Mouse (Mus musculus): ENCODE results near the gene Mapk1ip1. TPM values are rescaled to one million over a fixed set of nuclear protein-coding genes. Genes with fewer than 3 reads are reported as not detected.

The Mapk1ip1 gene
- polyA plus RNA-seq, 1 experiment from 2014 or later: 12.7 TPM

GRCm38 (mm10) chr7:138818314-138818713, 27.8 kb downstream of the Mapk1ip1 start:
- no peak for ATAC-seq (replicated peaks; ENCODE audit: insufficient number of reproducible peaks, low FRiP score, low TSS enrichment)
- H3K27ac ChIP-seq (ENCODE audit: low read depth, low read length): no peak overlapping the region
- no peak overlapping the region for H3K4me3 ChIP-seq (ENCODE audit: low read depth, low read length)
- WGBS (ENCODE audit: insufficient replicate concordance): 44% methylated on average over 4 of the region's 4 CpGs
- H3K4me1 ChIP-seq (ENCODE audit: control insufficient read depth, insufficient read depth, low read length): no peaks in the 10 kb centered on the region
- H3K4me2 ChIP-seq: no peak overlapping the region
- no peak overlapping the region for H3K9ac ChIP-seq (ENCODE audit: low read depth, low read length)
- no peaks in the 10 kb centered on the region for H3K9me3 ChIP-seq (replicated peaks; ENCODE audit: control insufficient read depth, low read length)
- H3K27me3 ChIP-seq (ENCODE audit: control insufficient read depth, insufficient read depth, low read length): no peaks in the 10 kb centered on the region
- no peaks in the 10 kb centered on the region for H3K36me3 ChIP-seq (ENCODE audit: control insufficient read depth, insufficient read depth, low read length)

GRCm38 (mm10) chr7:138813213-138813875, 32.7 kb downstream of the Mapk1ip1 start:
- ATAC-seq (replicated peaks; ENCODE audit: insufficient number of reproducible peaks, low FRiP score, low TSS enrichment): no peak
- H3K36me3 ChIP-seq (ENCODE audit: control insufficient read depth, insufficient read depth, low read length): no peaks in the 10 kb centered on the region
- no peaks in the 10 kb centered on the region for H3K9me3 ChIP-seq (replicated peaks; ENCODE audit: control insufficient read depth, low read length)
- 72% methylated on average over 11 of the region's 11 CpGs for WGBS (ENCODE audit: insufficient replicate concordance)
- no peak overlapping the region for H3K27ac ChIP-seq (ENCODE audit: low read depth, low read length)
- no peak overlapping the region for H3K9ac ChIP-seq (ENCODE audit: low read depth, low read length)
- no peak overlapping the region for H3K4me3 ChIP-seq (ENCODE audit: low read depth, low read length)
- H3K27me3 ChIP-seq (ENCODE audit: control insufficient read depth, insufficient read depth, low read length): no peaks in the 10 kb centered on the region
- H3K4me1 ChIP-seq (ENCODE audit: control insufficient read depth, insufficient read depth, low read length): no peaks in the 10 kb centered on the region
- H3K4me2 ChIP-seq: no peak overlapping the region

- no peaks in the 10 kb centered on the region for H3K4me1 ChIP-seq (ENCODE audit: control insufficient read depth, insufficient read depth, low read length)
- H3K9ac ChIP-seq (ENCODE audit: low read depth, low read length): no peak overlapping the region
- no peak overlapping the region for H3K4me3 ChIP-seq (ENCODE audit: low read depth, low read length)
- no peak overlapping the region for H3K4me2 ChIP-seq
- no peak overlapping the region for H3K27ac ChIP-seq (ENCODE audit: low read depth, low read length)
- WGBS (ENCODE audit: insufficient replicate concordance): 78% methylated on average over 3 of the region's 3 CpGs
- peaks cover 4% of the 10 kb centered on the region; the same call in 1 of the 2 replicates for H3K9me3 ChIP-seq (replicated peaks; ENCODE audit: control insufficient read depth, low read length)
- no peaks in the 10 kb centered on the region for H3K36me3 ChIP-seq (ENCODE audit: control insufficient read depth, insufficient read depth, low read length)
- no peak for ATAC-seq (replicated peaks; ENCODE audit: insufficient number of reproducible peaks, low FRiP score, low TSS enrichment)
- no peaks in the 10 kb centered on the region for H3K27me3 ChIP-seq (ENCODE audit: control insufficient read depth, insufficient read depth, low read length)
Measured at GRCm38 (mm10) chr7:138807146-138807545, 38.9 kb downstream of the Mapk1ip1 start.

GRCm38 (mm10) chr7:138803386-138803785, 42.7 kb downstream of the Mapk1ip1 start:
- no peak overlapping the region for H3K9ac ChIP-seq (ENCODE audit: low read depth, low read length)
- no peaks in the 10 kb centered on the region for H3K36me3 ChIP-seq (ENCODE audit: control insufficient read depth, insufficient read depth, low read length)
- peaks cover 4% of the 10 kb centered on the region; the same call in 1 of the 2 replicates for H3K9me3 ChIP-seq (replicated peaks; ENCODE audit: control insufficient read depth, low read length)
- H3K27me3 ChIP-seq (ENCODE audit: control insufficient read depth, insufficient read depth, low read length): no peaks in the 10 kb centered on the region
- H3K4me3 ChIP-seq (ENCODE audit: low read depth, low read length): no peak overlapping the region
- no peak overlapping the region for H3K27ac ChIP-seq (ENCODE audit: low read depth, low read length)
- no peak overlapping the region for H3K4me2 ChIP-seq
- no peaks in the 10 kb centered on the region for H3K4me1 ChIP-seq (ENCODE audit: control insufficient read depth, insufficient read depth, low read length)
- no peak for ATAC-seq (replicated peaks; ENCODE audit: insufficient number of reproducible peaks, low FRiP score, low TSS enrichment)
- 16% methylated on average over 4 of the region's 4 CpGs for WGBS (ENCODE audit: insufficient replicate concordance)

- Histone ChIP-seq H3K9ac (ENCODE audit: low read depth, low read length) (no peak overlapping the region), H3K4me2 (no peak overlapping the region), H3K4me3 (ENCODE audit: low read depth, low read length) (no peak overlapping the region), H3K9me3 (replicated peaks; ENCODE audit: control insufficient read depth, low read length) (no peaks in the 10 kb centered on the region), H3K4me1 (ENCODE audit: control insufficient read depth, insufficient read depth, low read length) (no peaks in the 10 kb centered on the region), H3K36me3 (ENCODE audit: control insufficient read depth, insufficient read depth, low read length) (no peaks in the 10 kb centered on the region), H3K27me3 (ENCODE audit: control insufficient read depth, insufficient read depth, low read length) (no peaks in the 10 kb centered on the region), H3K27ac (ENCODE audit: low read depth, low read length) (no peak overlapping the region)
- no peak for ATAC-seq (replicated peaks; ENCODE audit: insufficient number of reproducible peaks, low FRiP score, low TSS enrichment)
- WGBS (ENCODE audit: insufficient replicate concordance): 77% methylated on average over 5 of the region's 5 CpGs
Measured at GRCm38 (mm10) chr7:138788109-138788508, 58.0 kb downstream of the Mapk1ip1 start.

Other genes with a start within 250 kb of the Mapk1ip1 start
- 42.8 and 43.4 TPM in 2 replicates for gene Ppp2r2d, start 194 bp downstream of the Mapk1ip1 start, polyA plus RNA-seq (2014; fragmentation: Nextera tagmentation; extraction: Ambion mirVana)
- gene Bnip3, start 63.2 kb upstream of the Mapk1ip1 start, polyA plus RNA-seq (2014; fragmentation: Nextera tagmentation; extraction: Ambion mirVana): 306 and 317 TPM in 2 replicates
- gene Jakmip3, start 94.5 kb upstream of the Mapk1ip1 start, polyA plus RNA-seq (2014; fragmentation: Nextera tagmentation; extraction: Ambion mirVana): 0.13 and 0.59 TPM in 2 replicates
- 3.9 and 4.4 TPM in 2 replicates for gene Dpysl4, start 239.7 kb upstream of the Mapk1ip1 start, polyA plus RNA-seq (2014; fragmentation: Nextera tagmentation; extraction: Ambion mirVana)